Comparison of ENCODE assay signal across 8 mouse cellular contexts in the genomic region with DNA sequence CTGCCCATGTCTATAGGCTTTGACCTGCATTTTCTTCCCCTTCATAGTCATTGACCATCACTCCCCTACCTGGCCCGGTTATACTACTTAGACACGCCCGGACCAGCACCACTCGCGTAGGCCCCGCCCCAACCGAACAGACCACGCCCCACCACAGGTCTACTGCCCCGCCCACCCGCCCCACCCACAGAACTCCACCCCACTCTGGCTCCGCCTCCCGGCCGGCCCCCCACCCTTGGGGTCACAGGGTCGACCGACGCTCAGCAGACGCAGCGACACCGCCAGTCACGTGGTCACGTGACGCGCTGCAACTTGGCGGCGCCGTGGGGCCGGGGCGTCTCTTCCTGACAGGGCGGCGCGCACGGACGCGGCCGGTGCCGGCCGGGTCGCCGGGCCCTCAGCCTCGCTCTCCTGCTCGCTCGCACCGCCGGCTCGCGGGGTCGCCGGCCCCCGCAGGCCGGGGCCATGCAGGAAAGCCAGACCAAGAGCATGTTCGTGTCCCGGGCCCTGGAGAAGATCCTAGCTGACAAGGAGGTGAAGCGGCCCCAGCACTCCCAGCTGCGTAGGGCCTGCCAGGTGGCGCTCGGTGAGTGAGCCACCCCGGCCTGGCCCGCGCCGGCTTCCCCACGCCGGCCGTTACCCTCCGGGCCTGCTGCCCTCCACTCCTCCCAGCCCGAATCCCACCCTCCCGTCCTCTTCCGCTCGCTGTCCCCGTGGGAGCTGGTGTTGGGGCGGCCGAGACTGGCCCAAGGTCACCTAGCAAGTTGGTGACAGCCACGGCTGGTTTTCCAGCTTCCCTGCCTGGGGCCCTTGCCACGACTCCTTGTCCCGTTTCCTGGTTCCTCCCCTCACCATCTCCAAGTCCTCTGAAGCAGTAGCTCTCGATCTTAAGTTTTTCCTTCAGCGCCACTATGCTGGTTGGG. TPM values are rescaled to one million over a fixed set of nuclear protein-coding genes. Genes with fewer than 3 reads are reported as not detected.
DNase-seq lines count a peak whose midpoint lies in the region; ATAC-seq lines count a peak whose summit lies in the region.

A gene (plus strand): TSS at position 339 of the 923 bp plus-strand sequence.

- peak; percentile 82 for ATAC-seq in hindbrain, embryonic 14.5 days (ENCODE audit: low FRiP score)

- H3K4me1 ChIP-seq in hindbrain, embryonic 14.5 days (replicated peaks; ENCODE audit: control insufficient read depth, insufficient read depth, low read length) = 0 out of 2 replicates have a peak, but pooled peaks cover 3% of the 10 kb centered on the region

- peak within 1 kb of the TSS; percentile 61 for H3K4me2 ChIP-seq in hindbrain, embryonic 14.5 days (replicated peaks)

- no peaks in the 10 kb centered on the region for H3K27me3 ChIP-seq in hindbrain, embryonic 14.5 days (ENCODE audit: control insufficient read depth, insufficient read depth, low read length)

- H3K4me3 ChIP-seq in hindbrain, embryonic 14.5 days (replicated peaks; ENCODE audit: low read length) = peak within 1 kb of the TSS; percentile 62

- H3K9me3 ChIP-seq in hindbrain, embryonic 14.5 days (ENCODE audit: control insufficient read depth, low read length) = no peaks in the 10 kb centered on the region

- H3K9ac ChIP-seq in hindbrain, embryonic 14.5 days = peak within 1 kb of the TSS; percentile 66

- no peaks in the 10 kb centered on the region for H3K36me3 ChIP-seq in hindbrain, embryonic 14.5 days (replicated peaks; ENCODE audit: control insufficient read depth, insufficient read depth)

- WGBS in hindbrain, embryonic 14.5 days = under 1% methylated on average over 70 of the region's 76 CpGs

- H3K27ac ChIP-seq in hindbrain, embryonic 14.5 days = peak within 1 kb of the TSS; percentile 48

- DNase-seq in T-cell, adult 2 months (ENCODE audit: low spot score) = peak; percentile 91
- DNase-seq in cerebellum, postnatal 36 days = peak; percentile 86 to 94
- DNase-seq in frontal cortex, postnatal 36 days (ENCODE audit: low spot score in 2 of 2) = peak; percentile 77 to 85
- peak; percentile 75 for DNase-seq in hindbrain, embryonic 14.5 days (ENCODE audit: low spot score)
- peak; percentile 81 to 85 for DNase-seq in layer of hippocampus, postnatal 36 days
- DNase-seq in lung, postnatal 25 days (ENCODE audit: low spot score) = peak; percentile 89
- DNase-seq in retina, adult 2 months (ENCODE audit: low read depth, low spot score) = peak; percentile 78
- peak; percentile 91 for DNase-seq in thymus, postnatal 25 days

RNA-seq across cellular contexts. Expression of the gene that starts here (rescaled TPM):
- 6.5 and 7.9 TPM in 2 replicates for polyA plus RNA-seq in hindbrain, embryonic 14.5 days (2014; fragmentation: Nextera tagmentation; extraction: Ambion mirVana)
- total RNA-seq in layer of hippocampus, postnatal 36 days (2021) = 10 to 100 TPM; 46.0 to 49.1 TPM

Comparison
In these comparisons a context has a peak if more than half of its experiments do, and no peak if none do; other contexts are left out.
1. Peak in every context shown above with its lines: DNase-seq, ATAC-seq, H3K4me3 ChIP-seq and H3K27ac ChIP-seq.